ENCODE assay signal across 10 mouse cellular contexts in genomic region chr6:86776001-86776705, GRCm38 (mm10). TPM values are rescaled to one million over a fixed set of nuclear protein-coding genes. Genes with fewer than 3 reads are reported as not detected.
DNase-seq lines count a peak whose midpoint lies in the region; ATAC-seq and TF ChIP-seq lines count a peak whose summit lies in the region.
"Had no signal": no experiment of that assay in that cellular context is flagged by ENCODE, and none has a peak within 500 bp of the region (broad histone marks: within the 10 kb centered on the region; RNA-seq: fewer than 3 reads in every experiment).

No protein-coding gene starts in this region.

- no peak for TF ChIP-seq EP300 in stomach, postnatal 0 days (optimal IDR thresholded peaks at IDR 0.05)

- H3K27me3 ChIP-seq in heart, embryonic 16.5 days (ENCODE audit: control insufficient read depth, insufficient read depth, low read length) = no peaks in the 10 kb centered on the region
- no peaks in the 10 kb centered on the region for H3K27me3 ChIP-seq in stomach, postnatal 0 days (ENCODE audit: control insufficient read depth, insufficient read depth, low read length)
- H3K27me3 ChIP-seq: liver, embryonic 13.5 days had no signal

- no peak overlapping the region for H3K4me3 ChIP-seq in heart, embryonic 16.5 days (ENCODE audit: low read length)
- H3K4me3 ChIP-seq in stomach, postnatal 0 days (ENCODE audit: low read depth, low read length) = no peak overlapping the region
- H3K4me3 ChIP-seq: liver, embryonic 13.5 days had no signal

- ATAC-seq in heart, embryonic 16.5 days (replicated peaks; ENCODE audit: extremely low read depth, insufficient read depth, low FRiP score) = no peak; the same call in 1 of the 2 replicates
- no peak for ATAC-seq in stomach, postnatal 0 days (ENCODE audit: low FRiP score, low TSS enrichment)
- ATAC-seq: inflammation-experienced regulatory T-cells, adult 6 months had no signal

- H3K27ac ChIP-seq in heart, embryonic 16.5 days (ENCODE audit: low read length) = peak overlapping the region; percentile 67
- H3K27ac ChIP-seq in stomach, postnatal 0 days (replicated peaks) = no peak overlapping the region; the same call in 1 of the 2 replicates
- H3K27ac ChIP-seq: liver, embryonic 13.5 days had no signal

- H3K36me3 ChIP-seq in heart, embryonic 16.5 days (ENCODE audit: control insufficient read depth, insufficient read depth) = no peaks in the 10 kb centered on the region
- peaks cover 2% of the 10 kb centered on the region; the same call in 1 of the 2 replicates for H3K36me3 ChIP-seq in stomach, postnatal 0 days (ENCODE audit: control insufficient read depth, insufficient read depth, low read length)
- H3K36me3 ChIP-seq: liver, embryonic 13.5 days had no signal

- H3K9ac ChIP-seq in heart, embryonic 16.5 days (ENCODE audit: low read length) = no peak overlapping the region
- no peak overlapping the region for H3K9ac ChIP-seq in stomach, postnatal 0 days (ENCODE audit: low read length)
- H3K9ac ChIP-seq: liver, embryonic 13.5 days had no signal

- WGBS in heart, embryonic 16.5 days = 56% methylated on average over 8 of the region's 8 CpGs
- WGBS in stomach, postnatal 0 days = 77% methylated on average over 8 of the region's 8 CpGs

- H3K4me2 ChIP-seq in heart, embryonic 16.5 days (ENCODE audit: low read depth, low read length) = no peak overlapping the region; the same call in 1 of the 2 replicates
- H3K4me2 ChIP-seq in stomach, postnatal 0 days (replicated peaks; ENCODE audit: low read depth) = no peak overlapping the region
- H3K4me2 ChIP-seq: liver, embryonic 13.5 days had no signal

- peak; percentile 30 to 43 for DNase-seq in frontal cortex, postnatal 36 days (ENCODE audit: low spot score in 2 of 2)
- no peak for DNase-seq in frontal cortex, postnatal 25 days (ENCODE audit: low spot score in 2 of 2)
- peak; percentile 35 to 36 for DNase-seq in right cerebral cortex, adult 2 months (ENCODE audit: low spot score in 2 of 2)
- DNase-seq in right cerebral cortex, adult 18-20 months = no peak
- peak; percentile 46 for DNase-seq in testis, postnatal 10 days (ENCODE audit: low spot score)
- DNase-seq in cerebellum, adult 11-12 months = no peak
- no peak for DNase-seq in stomach, postnatal 0 days (ENCODE audit: low spot score)
- DNase-seq: liver, embryonic 13.5 days had no signal

- peaks cover 13% of the 10 kb centered on the region for H3K4me1 ChIP-seq in heart, embryonic 16.5 days (ENCODE audit: control insufficient read depth, insufficient read depth, low read length)
- peaks cover 3% of the 10 kb centered on the region; the same call in 1 of the 2 replicates for H3K4me1 ChIP-seq in stomach, postnatal 0 days (replicated peaks; ENCODE audit: control insufficient read depth, insufficient read depth)
- H3K4me1 ChIP-seq: liver, embryonic 13.5 days had no signal

- no peak for TF ChIP-seq CTCF in stomach, postnatal 0 days (IDR thresholded peaks at IDR 0.05; ENCODE audit: low read depth)

- no peaks in the 10 kb centered on the region for H3K9me3 ChIP-seq in heart, embryonic 16.5 days (replicated peaks; ENCODE audit: control insufficient read depth, low read length)
- no peaks in the 10 kb centered on the region for H3K9me3 ChIP-seq in stomach, postnatal 0 days (ENCODE audit: control insufficient read depth, low read length)
- H3K9me3 ChIP-seq: liver, embryonic 13.5 days had no signal

RNA-seq across cellular contexts. Expression of gene Anxa4, which starts 17.2 kb away (rescaled TPM):
- polyA plus RNA-seq in heart, embryonic 16.5 days (2015; fragmentation: Nextera tagmentation; extraction: Ambion mirVana) = 32.7 and 35.0 TPM in 2 replicates
- 111 and 114 TPM in 2 replicates for polyA plus RNA-seq in stomach, postnatal 0 days (2015; fragmentation: Nextera tagmentation; extraction: Ambion mirVana)

RNA-seq across cellular contexts. Expression of gene Gmcl1, which starts 43.0 kb away (rescaled TPM):
- polyA plus RNA-seq in heart, embryonic 16.5 days (2015; fragmentation: Nextera tagmentation; extraction: Ambion mirVana) = 14.8 and 17.3 TPM in 2 replicates
- polyA plus RNA-seq in stomach, postnatal 0 days (2015; fragmentation: Nextera tagmentation; extraction: Ambion mirVana) = 11.6 and 14.0 TPM in 2 replicates

Comparison
In these comparisons a context has a peak if more than half of its experiments do, and no peak if none do; other contexts are left out.
1. DNase-seq: peak in frontal cortex, postnatal 36 days (2 of 2), right cerebral cortex, adult 2 months (2 of 2) and testis, postnatal 10 days (single experiment); none in frontal cortex, postnatal 25 days (0 of 2), right cerebral cortex, adult 18-20 months (single experiment), cerebellum, adult 11-12 months (single experiment) and stomach, postnatal 0 days (single experiment).